Mouse (Mus musculus) lung, adult 2 months (tissue): ENCODE results near the gene Cers6. TPM values are rescaled to one million over a fixed set of nuclear protein-coding genes. Genes with fewer than 3 reads are reported as not detected.

Experiments used
- DNase-seq: peaks from one replicate; pipeline ENCODE4 v3.0.0; 2022
- H3K4me1 ChIP-seq: fragments of 200-500 bp; 2 replicates; pipeline ENCODE4 v1.6.1; 2011; ENCODE audit warnings: low read length; ENCODE audit not compliant: control insufficient read depth, insufficient read depth
- H3K4me3 ChIP-seq: fragments of 200-500 bp; replicated peaks from 2 replicates; pipeline ENCODE3; 2011; ENCODE audit warnings: low read depth, mild to moderate bottlenecking, control low read depth, low read length; ENCODE audit errors: extremely low read depth
- CTCF ChIP-seq: fragments of 200-500 bp; IDR thresholded peaks from 2 replicates; pipeline ENCODE4 v1.5.1; 2011; ENCODE audit warnings: mild to moderate bottlenecking, low read length, control low read depth; ENCODE audit not compliant: insufficient read depth
- POLR2A ChIP-seq: fragments of 200-500 bp; IDR thresholded peaks from 2 replicates; pipeline ENCODE4 v1.6.1; 2011; ENCODE audit warnings: low read depth, mild to moderate bottlenecking, control low read depth, low read length, borderline replicate concordance; ENCODE audit errors: extremely low read depth
- WGBS: fragments of 180-500 bp; shearing (Covaris S2); methylation state at CpG from one replicate; pipeline ENCODE4 v1.1.7; 2018; 5-methylcytosine and 5-hydroxymethylcytosine counted together
- polyA plus RNA-seq: library from polyadenylated mRNA; depleted of rRNA; stranded (reverse); fragments of >200 nt; gene quantifications from 2 replicates; pipeline ENCODE4 v1.2.3, GENCODE M21; 2012

Cers6 gene
- polyA plus RNA-seq, 1 experiment = 16.2 TPM

DNA sequence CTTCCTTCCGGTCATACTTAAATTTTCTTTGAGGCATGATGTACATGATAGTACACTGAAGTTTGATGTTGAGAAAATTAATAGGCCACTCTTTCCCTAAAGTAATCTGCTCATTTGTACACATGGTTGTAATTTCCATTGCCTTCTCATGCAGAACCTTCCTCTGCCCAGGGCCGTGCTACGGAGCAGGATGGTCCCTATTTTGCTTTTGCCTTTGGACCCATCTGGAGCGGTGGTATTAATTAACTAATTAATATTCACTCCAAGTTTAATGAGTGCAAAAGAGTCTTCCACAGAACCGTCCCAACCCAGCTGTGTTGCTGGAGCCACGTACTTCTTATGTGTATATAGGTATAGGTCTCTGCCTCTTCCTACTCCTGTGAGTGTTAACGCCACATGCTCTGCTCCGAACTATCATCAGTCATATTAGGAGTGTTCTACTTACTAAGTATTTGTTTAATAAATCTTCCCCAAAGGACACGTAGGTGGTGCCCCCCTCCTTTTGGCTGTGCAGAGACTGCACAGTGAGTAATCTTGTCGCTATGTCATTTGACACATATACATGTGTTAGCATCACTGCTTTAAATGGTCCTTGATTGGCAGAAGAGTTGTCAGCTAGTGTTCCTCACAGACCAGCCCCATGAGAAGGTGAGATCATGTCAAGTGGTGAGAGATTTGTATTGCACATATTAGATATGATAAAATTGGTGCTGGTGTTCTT lies 34.0 kb downstream of the Cers6 start:
- no peaks in the 10 kb centered on the region for H3K4me1 ChIP-seq
- no peak for DNase-seq
- H3K4me3 ChIP-seq = no peak overlapping the region
- WGBS = 87% methylated on average over 10 of the region's 10 CpGs
- TF ChIP-seq POLR2A (no peak), CTCF (no peak)

DNA sequence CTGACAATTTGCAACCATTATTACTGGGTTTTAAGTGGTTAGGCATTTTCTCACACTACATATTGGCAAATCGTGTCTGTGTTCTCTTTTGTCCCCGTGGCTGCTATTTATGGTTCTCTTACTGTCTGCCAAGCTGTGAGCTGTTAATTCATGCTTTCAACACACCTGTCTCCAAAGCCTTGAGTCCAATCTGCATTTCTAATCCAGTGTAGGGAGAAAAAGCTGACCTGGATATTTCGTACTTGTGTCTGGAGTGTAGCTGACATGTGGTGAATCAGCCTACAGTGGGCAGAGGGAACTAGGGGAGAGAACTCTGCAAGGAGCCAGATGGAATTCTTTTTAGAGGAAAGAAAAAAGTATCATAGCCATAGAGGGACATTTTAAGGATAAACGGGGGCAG lies 35.0 kb downstream of the Cers6 start:
- Histone ChIP-seq H3K4me3 (no peak overlapping the region), H3K4me1 (peaks cover 5% of the 10 kb centered on the region; the same call in 1 of the 2 replicates)
- WGBS = 62% methylated on average over 4 of the region's 4 CpGs
- no peak for DNase-seq
- no peak for TF ChIP-seq CTCF
- TF ChIP-seq POLR2A = no peak

DNA sequence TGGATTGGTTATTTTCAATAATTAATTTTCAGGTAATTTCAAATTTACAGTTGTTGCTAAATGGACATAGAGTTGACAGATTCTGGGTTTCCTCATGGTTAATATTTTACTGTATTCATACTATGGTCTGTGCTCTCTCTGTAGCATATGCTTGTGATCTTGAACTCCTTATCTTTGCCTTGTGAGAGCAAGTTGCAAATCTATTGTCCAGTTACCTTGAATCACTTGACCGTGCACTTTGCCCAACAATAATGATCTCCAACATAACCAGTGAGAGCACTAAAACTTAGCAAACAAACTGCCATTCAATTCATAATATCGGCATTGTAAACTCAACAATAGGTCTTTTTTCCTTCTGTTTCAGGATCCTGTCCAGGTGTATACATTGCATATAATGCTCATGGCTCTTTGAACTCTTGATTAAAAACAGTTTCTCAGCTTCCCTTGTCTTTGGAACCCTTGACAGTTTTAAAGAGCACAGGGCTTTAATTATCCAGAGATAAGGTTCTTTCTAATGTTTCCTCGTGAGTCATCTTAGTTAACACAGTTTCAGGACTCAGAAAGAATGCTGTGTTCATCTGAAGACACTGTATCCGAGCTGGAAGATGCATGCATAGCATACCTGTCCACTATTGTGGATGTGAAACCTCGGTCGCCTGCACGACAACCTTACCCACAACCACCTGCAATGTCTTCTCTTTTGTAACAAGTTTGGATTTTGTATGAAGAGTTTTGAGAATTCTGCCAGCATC lies 38.7 kb downstream of the Cers6 start:
- WGBS = 72% methylated on average over 7 of the region's 7 CpGs
- TF ChIP-seq CTCF (no peak), POLR2A (no peak)
- DNase-seq = no peak

DNA sequence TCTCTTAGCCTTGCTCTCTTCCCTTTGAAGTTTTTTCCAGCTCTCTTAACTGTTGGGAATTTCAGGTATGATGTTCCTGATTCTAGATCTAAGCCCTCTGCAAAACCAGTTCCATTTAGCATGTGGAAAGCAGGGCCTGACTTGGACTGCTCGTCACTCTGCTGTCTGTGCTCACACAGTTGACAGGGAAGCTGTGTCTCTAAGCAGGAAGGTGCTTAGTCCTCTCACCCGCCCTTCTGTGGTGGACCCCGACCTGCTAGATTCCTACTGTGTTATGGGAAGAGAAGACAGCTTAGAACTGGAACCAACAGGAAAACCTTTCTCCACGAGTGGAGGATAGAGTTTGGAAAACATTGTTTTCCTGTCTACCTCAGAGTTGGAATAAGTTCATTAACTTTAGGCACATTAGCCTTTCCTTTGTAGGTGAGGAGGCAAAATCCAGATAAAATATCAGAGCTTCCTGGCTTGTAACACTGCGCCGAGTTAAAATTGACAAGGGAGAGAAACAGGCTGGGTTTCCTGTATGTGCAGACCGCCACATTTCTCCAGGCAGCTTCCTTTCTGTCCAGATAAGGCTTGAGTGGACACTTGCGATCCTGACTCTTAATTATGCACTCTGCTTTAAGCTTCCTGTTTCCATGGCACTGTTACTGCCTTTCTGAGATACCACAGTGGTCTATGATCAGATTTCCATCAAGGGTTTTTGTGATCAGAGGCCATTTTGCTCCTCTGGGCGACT lies 39.6 kb downstream of the Cers6 start:
- TF ChIP-seq POLR2A (no peak), CTCF (no peak)
- peaks cover 5% of the 10 kb centered on the region; the same call in 1 of the 2 replicates for H3K4me1 ChIP-seq
- WGBS = 30% methylated on average over 9 of the region's 9 CpGs
- no peak for DNase-seq
- H3K4me3 ChIP-seq = no peak overlapping the region

More for the DNA sequence above, 38.7 kb downstream of the Cers6 start:
- Histone ChIP-seq H3K4me1 (peaks cover 5% of the 10 kb centered on the region; the same call in 1 of the 2 replicates), H3K4me3 (no peak overlapping the region)

DNA sequence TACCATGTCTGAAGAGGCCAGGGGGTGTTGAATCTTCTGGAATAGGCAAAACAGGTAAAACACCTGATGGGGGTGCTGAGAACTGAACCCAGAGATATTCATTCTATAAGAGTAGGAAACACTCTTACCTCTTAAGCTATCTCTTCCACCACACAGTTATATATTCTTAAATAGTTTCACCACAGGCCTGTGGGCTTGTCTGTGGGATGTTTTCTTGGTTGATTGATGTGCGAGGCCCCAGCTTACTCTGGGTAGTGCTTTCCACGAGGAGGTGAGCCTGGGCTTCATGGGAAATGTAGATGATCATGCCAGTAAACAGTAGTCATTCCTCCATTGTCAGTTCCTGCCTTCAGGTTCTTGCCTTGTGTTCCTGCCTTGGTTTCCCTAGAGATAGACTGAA lies 40.5 kb downstream of the Cers6 start:
- Histone ChIP-seq H3K4me1 (peaks cover 5% of the 10 kb centered on the region; the same call in 1 of the 2 replicates), H3K4me3 (no peak overlapping the region)
- no peak for TF ChIP-seq CTCF
- no peak for TF ChIP-seq POLR2A
- WGBS = 81% methylated on average over 2 of the region's 2 CpGs
- DNase-seq = no peak

DNA sequence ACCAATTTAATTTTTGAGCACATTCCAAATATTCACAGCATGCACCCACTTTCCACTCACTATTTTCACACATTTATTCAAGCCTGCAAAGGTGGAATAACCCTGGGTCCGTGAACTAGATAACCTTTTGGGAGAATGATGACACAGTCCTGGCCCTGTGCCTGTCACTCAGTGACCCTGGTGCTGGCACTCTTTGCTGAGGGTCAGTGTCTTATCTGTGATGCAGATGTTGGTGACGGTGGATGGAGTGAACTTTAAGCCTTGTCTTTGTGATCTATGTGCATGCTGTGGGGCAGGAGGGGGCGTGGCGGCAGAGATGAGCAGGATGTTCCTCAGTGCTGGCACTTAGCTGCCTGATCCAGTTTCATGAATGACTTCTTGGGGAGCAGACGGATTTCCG lies 41.3 kb downstream of the Cers6 start:
- DNase-seq = no peak
- no peak overlapping the region for H3K4me3 ChIP-seq
- 77% methylated on average over 6 of the region's 6 CpGs for WGBS
- H3K4me1 ChIP-seq = peaks cover 5% of the 10 kb centered on the region; the same call in 1 of the 2 replicates
- TF ChIP-seq POLR2A = no peak
- no peak for TF ChIP-seq CTCF

DNA sequence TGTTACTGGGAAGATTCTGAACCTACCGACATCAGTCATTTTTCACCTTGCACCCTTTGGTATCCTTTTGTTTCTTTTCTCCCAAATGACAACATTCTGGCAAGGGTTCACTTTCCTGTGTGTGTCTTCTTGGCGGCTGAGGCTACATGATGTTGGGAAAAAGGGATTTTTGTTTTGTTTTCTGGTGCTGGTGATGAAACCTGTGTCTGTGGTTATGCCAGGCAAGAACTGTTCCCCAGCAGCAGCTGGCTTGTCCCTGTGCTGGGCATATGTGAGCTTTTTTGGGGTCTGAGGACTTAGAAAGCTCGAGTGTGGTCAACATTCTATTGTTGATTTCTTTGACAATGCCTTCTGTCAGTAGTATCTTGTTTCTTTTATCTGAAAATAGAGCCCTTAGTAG lies 45.7 kb downstream of the Cers6 start:
- Histone ChIP-seq H3K4me3 (no peak overlapping the region), H3K4me1 (peaks cover 3% of the 10 kb centered on the region; the same call in 1 of the 2 replicates)
- WGBS = 74% methylated on average over 3 of the region's 3 CpGs
- no peak for DNase-seq
- TF ChIP-seq POLR2A = no peak
- no peak for TF ChIP-seq CTCF

DNA sequence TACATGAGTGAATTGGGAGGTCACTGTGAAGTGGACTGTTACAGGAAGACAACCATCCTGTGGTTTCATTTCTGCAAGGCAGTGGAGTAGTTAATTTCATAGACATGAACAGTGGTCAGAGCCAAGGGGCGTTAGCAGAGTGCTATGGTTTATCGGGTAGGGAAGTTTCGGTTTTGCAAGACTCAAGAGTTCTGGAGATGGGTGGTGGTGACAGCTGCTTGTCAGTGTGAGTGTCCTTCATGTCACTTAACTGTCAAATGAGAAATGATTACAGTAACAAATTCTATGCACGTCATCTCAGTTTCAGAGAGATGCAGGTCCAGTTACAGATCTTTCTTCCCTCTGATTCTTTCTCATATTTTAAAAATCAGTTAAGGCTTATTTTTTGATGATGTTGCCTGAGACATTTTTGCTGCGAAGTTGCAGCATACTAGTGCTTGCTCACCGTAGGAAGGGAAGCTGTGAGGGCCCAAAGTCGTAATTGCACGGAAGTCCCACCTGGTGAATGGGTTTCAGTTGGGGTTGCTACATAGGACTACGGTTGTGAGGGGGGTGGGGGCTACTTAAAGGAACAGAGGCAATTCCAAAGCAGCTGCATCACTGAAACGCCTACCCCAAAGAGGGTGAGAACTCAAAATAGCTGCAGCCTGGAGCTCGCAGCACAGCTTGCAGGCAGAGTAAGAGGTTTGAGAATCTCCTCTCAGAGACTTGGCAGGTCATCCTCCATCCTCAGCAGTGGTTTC lies 46.7 kb downstream of the Cers6 start:
- TF ChIP-seq POLR2A (no peak), CTCF (no peak)
- Histone ChIP-seq H3K4me3 (no peak overlapping the region), H3K4me1 (peaks cover 3% of the 10 kb centered on the region; the same call in 1 of the 2 replicates)
- WGBS = 51% methylated on average over 11 of the region's 11 CpGs
- DNase-seq = no peak

DNA sequence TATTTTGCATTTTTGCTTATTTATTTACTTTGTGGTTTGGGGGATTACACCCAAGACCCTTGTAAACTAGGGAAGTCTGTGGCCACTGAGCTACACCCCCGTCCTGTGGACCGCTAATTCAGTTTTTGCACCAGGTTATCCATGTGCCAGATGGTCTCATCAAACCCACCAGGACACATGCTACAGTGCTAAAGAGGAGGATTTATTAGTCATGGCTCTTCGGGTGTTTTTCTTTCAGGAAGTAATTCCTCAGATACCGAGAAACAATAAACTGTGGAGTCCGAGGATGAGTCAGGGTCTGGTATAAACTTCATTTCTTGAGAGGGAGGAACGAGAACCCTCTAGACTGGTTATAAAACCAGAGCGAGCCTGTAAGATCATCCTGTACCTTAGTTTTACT lies 49.5 kb downstream of the Cers6 start:
- WGBS = 54% methylated on average over 7 of the region's 7 CpGs
- peaks cover 5% of the 10 kb centered on the region; the same call in 1 of the 2 replicates for H3K4me1 ChIP-seq
- H3K4me3 ChIP-seq = no peak overlapping the region
- DNase-seq = no peak
- no peak for TF ChIP-seq CTCF
- no peak for TF ChIP-seq POLR2A
